Mouse (Mus musculus) forebrain, embryonic 11.5 days (tissue): Measurements from ENCODE around the gene Cbx7. TPM values are rescaled to one million over a fixed set of nuclear protein-coding genes. Genes with fewer than 3 reads are reported as not detected.

Experiments
- microRNA-seq: library from miRNA; unstranded; fragments of <30 nt; microRNA quantifications from one replicate; pipeline ENCODE4, GENCODE M21; 2016; ENCODE audit not compliant: insufficient number of aligned reads
- polyA plus RNA-seq: library from polyadenylated mRNA; unstranded; fragments of >200 nt; fragmentation: Nextera tagmentation; extraction: Ambion mirVana; gene quantifications from 2 replicates; pipeline ENCODE4 v1.2.1, GENCODE M21; 2014

Gene Cbx7
- polyA plus RNA-seq, 1 experiment from 2014 or later, result 3.3 TPM

Small RNA genes lying within 50 kb of the gene (microRNA-seq; reads per million reads assigned to microRNA genes)
- gene Mir7213, result not detected

Other genes starting within 250 kb of the Cbx7 start
- gene Sun2, start 228.6 kb downstream of the Cbx7 start, polyA plus RNA-seq, result 4.3 and 5.9 TPM in 2 replicates
- gene Dnal4, start 193.3 kb downstream of the Cbx7 start, polyA plus RNA-seq, result 63.9 and 76.7 TPM in 2 replicates
- gene Nptxr, start 166.4 kb downstream of the Cbx7 start, polyA plus RNA-seq, result 1.4 and 2.1 TPM in 2 replicates
- gene Npcd, start 136.9 kb downstream of the Cbx7 start, polyA plus RNA-seq, result not detected in 2 replicates
- 31.2 and 32.3 TPM in 2 replicates for gene Cbx6, start 136.4 kb downstream of the Cbx7 start, polyA plus RNA-seq
- gene Apobec3, start 79.5 kb downstream of the Cbx7 start, polyA plus RNA-seq, result 10.0 and 10.6 TPM in 2 replicates
- gene Pdgfb, start 43.9 kb upstream of the Cbx7 start, polyA plus RNA-seq, result 2.8 and 2.9 TPM in 2 replicates
- gene Syngr1, start 120.2 kb upstream of the Cbx7 start, polyA plus RNA-seq, result 11.3 and 13.6 TPM in 2 replicates
- 1,023 and 1,042 TPM in 2 replicates for gene Rpl3, start 120.7 kb upstream of the Cbx7 start, polyA plus RNA-seq
- 36.7 and 40.0 TPM in 2 replicates for gene Tab1, start 162.0 kb upstream of the Cbx7 start, polyA plus RNA-seq
- gene Mgat3, start 202.6 kb upstream of the Cbx7 start, polyA plus RNA-seq, result 8.8 and 9.2 TPM in 2 replicates